Mouse (Mus musculus) heart, adult 9 months (tissue): ENCODE results near the gene 2310034C09Rik.
"Not testable (repeated sequence)": the region's sequence is repeated elsewhere in the genome, so short reads cannot be mapped to it uniquely, and the experiment has no call there.

ENCODE experiments used
- DNase-seq, 2 experiments: peaks; one replicate each; pipeline ENCODE4 v3.0.0; 2022; ENCODE audit warnings: low spot score in 2 of 2

2310034C09Rik gene

GRCm38 (mm10) chr16:88758547-88758946 lies at the start of gene 2310034C09Rik:
Gene 2310034C09Rik (plus strand): TSS chr16:88758847.
- DNase-seq, result not testable (repeated sequence)

DNA sequence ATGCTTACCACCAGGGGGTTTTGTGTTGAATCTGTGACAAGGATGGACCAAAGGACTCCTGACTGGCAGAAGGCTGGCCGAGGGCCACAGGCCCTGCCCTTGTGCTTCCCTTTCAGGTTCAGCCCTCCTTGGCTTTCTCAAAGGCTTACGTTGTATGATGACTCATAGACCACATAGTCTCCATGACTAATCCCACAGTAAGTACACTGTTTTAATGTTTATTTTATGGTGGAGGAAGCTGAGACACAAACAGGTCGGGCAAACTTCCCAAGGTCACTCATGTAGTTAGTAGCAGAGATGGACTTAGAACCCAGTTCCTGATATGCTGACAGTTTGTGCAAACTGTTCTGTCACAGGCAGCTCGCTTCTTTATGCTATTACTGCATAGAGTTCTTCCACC lies 47.9 kb upstream of the 2310034C09Rik start:
- DNase-seq, result no peak

GRCm38 (mm10) chr16:88711245-88711644 lies 47.4 kb upstream of the 2310034C09Rik start:
- no peak for DNase-seq

GRCm38 (mm10) chr16:88716549-88716948 lies 42.1 kb upstream of the 2310034C09Rik start:
- DNase-seq, result no peak

- no peak for DNase-seq
These were observed 38.6 kb upstream of the 2310034C09Rik start for GRCm38 (mm10) chr16:88720031-88720430.

DNA sequence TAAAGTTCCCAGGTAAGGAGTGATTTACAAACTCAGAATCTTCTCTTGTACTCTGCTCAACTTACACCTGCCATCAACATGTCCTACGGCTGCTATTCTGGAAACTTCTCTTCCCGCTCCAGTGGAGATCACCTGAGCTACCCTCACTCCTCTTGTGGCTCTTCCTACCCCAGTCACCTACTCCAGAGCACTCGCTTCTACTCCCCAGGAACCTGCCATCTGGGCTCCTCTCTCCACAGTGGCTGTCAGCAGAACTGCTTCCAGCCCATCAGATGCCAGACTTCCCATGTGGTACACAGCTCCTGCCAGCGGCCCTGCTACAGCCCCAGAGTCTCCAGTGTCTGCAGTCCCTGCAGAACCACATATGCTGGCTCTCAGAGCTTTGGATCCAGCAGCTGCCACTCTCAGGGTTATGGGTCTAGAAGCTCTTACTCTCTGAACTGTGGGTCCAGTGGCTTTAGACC lies 29.8 kb upstream of the 2310034C09Rik start, which contains the start of gene Krtap13-1:
Gene Krtap13-1 (plus strand): TSS at position 51 of the 464 bp plus-strand sequence.
- no peak for DNase-seq

GRCm38 (mm10) chr16:88735391-88735790 lies 23.3 kb upstream of the 2310034C09Rik start:
- DNase-seq, result no peak

DNA sequence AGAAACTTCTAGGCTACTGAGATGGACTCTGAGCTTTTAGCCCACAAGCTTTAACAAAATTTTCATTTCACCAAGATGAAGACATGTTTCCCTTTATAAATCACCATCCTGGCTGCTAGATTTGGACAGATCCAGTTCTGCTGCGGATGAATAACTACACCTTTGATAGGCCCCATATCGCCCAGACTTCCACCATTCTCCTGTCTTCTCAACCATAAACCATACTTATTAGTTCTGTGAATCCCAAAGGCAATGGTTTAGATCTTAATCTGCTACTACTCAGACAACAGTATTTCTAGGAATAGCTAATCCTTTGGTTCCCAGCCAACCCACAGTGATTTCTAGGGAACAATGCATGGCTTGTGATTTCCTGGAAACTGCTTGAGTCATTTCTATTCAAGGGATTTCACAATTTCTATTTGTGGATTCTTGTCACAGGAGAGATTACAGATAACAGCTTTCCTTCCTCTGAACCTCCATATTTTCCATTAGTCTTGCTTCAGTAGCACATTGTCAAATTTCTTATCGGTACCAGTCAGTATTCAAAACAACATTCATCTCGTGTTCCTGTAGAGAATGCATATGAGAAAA lies 13.8 kb upstream of the 2310034C09Rik start:
- no peak for DNase-seq

GRCm38 (mm10) chr16:88747943-88748342 lies 10.7 kb upstream of the 2310034C09Rik start:
- no peak for DNase-seq

- DNase-seq, result not testable (repeated sequence)
These were observed 7.1 kb upstream of the 2310034C09Rik start, which contains the start of gene Krtap13 for GRCm38 (mm10) chr16:88751535-88751934. Gene Krtap13 (minus strand): TSS chr16:88751635.

DNA sequence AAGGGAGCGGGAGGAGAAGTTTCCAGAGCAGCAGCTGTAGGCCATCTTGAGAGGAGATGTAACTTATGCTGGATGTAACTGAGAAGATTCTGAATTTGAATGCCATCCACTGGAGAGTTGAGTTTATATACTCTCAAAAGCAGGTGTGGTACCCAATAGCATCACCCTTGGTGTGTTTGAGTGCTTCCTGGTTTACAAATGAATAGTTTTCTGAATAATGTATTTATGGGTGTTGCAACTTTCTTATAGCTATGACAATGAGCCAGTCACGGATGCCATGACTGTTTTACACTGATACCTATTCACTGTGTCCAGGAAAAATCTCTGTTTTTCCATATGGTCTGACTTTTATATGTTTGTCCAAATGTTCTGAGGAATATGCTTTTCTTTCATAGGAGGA lies 15.5 kb downstream of the 2310034C09Rik start, which contains the start of gene 2310057N15Rik:
Gene 2310057N15Rik (minus strand): TSS at position 101 of the 400 bp plus-strand sequence.
- no peak for DNase-seq

- DNase-seq, result no peak
These were observed 18.9 kb downstream of the 2310034C09Rik start, which contains the start of gene Gm5965 for GRCm38 (mm10) chr16:88777596-88777995. Gene Gm5965 (plus strand): TSS chr16:88777896.

DNA sequence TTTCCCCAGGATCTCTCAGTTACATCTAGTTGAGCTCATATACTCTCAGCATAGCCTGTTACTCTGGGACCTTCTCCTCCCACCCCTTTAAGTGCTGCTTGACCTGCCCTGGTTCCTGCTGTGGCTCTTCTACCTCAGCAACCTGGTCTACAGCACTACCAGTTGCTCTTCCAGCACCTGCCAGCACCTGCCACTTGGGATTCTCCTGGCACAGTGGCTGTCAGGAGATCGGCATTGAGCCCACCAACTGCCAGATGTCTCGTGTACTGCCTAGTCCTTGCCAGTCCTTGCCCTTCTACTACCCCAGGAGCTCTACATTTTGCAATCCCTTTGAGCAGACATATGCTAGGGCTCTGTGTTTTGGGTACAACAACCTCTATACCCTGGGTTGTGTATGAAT lies 28.1 kb downstream of the 2310034C09Rik start:
- no peak for DNase-seq
